8 mouse cellular contexts compared by ENCODE assay signal in genomic region chr4:135855536-135856222, GRCm38 (mm10). TPM values are rescaled to one million over a fixed set of nuclear protein-coding genes. Genes with fewer than 3 reads are reported as not detected.
DNase-seq lines count a peak whose midpoint lies in the region; ATAC-seq and TF ChIP-seq lines count a peak whose summit lies in the region.

Gene Srsf10, plus strand, starts transcription at chr4:135855747.

- TF ChIP-seq EP300 in MEL (IDR thresholded peaks at IDR 0.05; ENCODE audit: low read depth in 1 of 2, low read length in 2 of 2): peak in 1 of 2 experiments; percentile 54; a peak in 1 of 4 replicates
- TF ChIP-seq EP300 in lung, postnatal 0 days (IDR thresholded peaks at IDR 0.05): peak; percentile 49; the same call in 1 of the 2 replicates

- TF ChIP-seq POLR2A in MEL (IDR thresholded peaks at IDR 0.05; ENCODE audit: control insufficient read depth in 1 of 2, insufficient read depth in 1 of 2, low read depth in 1 of 2, low read length in 2 of 2, poor library complexity in 1 of 2): peak; percentile 81 to 87; a peak in 3 of 4 replicates
- TF ChIP-seq POLR2A in cerebellum, adult 2 months (IDR thresholded peaks at IDR 0.05; ENCODE audit: borderline replicate concordance, insufficient read depth, low read length): peak; percentile 67

- whole genome bisulfite sequencing in cerebellum, adult 2 months: under 1% methylated on average over 67 of the region's 67 CpGs
- 0% methylated on average over 56 of the region's 67 CpGs for WGBS in lung, postnatal 0 days

- H3K36me3 ChIP-seq in MEL (ENCODE audit: control insufficient read depth in 1 of 2, insufficient read depth in 2 of 2, low read length in 2 of 2): peaks cover 12 to 47% of the 10 kb centered on the region in 2 experiments
- H3K36me3 ChIP-seq in lung, postnatal 0 days (ENCODE audit: insufficient read depth, low read length): 0 out of 2 replicates have a peak, but pooled peaks cover 4% of the 10 kb centered on the region

- peak within 1 kb of the TSS; percentile 65 for H3K4me2 ChIP-seq in lung, postnatal 0 days (replicated peaks; ENCODE audit: low read depth, low read length)

- DNase-seq in MEL (ENCODE audit: low read depth, low spot score): peak; percentile 98
- DNase-seq in cerebellum, adult 2 months: peak; percentile 95 to 97
- peak; percentile 99 for DNase-seq in forelimb bud, embryonic 11.5 days (ENCODE audit: low read depth, low spot score)
- DNase-seq in layer of hippocampus, adult 9-11 months: peak; percentile 96
- DNase-seq in lung, postnatal 0 days (ENCODE audit: low spot score): peak; percentile 99
- peak; percentile 89 for DNase-seq in ovary, postnatal 14 days (ENCODE audit: low spot score)
- DNase-seq in thymus, postnatal 14 days: peak; percentile 98

- no peaks in the 10 kb centered on the region for H3K9me3 ChIP-seq in MEL (replicated peaks; ENCODE audit: insufficient read depth, low read length)
- no peaks in the 10 kb centered on the region for H3K9me3 ChIP-seq in lung, postnatal 0 days (ENCODE audit: low read length)

- H3K4me1 ChIP-seq in MEL (ENCODE audit: control insufficient read depth in 1 of 2, insufficient read depth in 2 of 2, low read length in 2 of 2): peaks cover 12 to 36% of the 10 kb centered on the region in 2 experiments
- peaks cover 3% of the 10 kb centered on the region for H3K4me1 ChIP-seq in cerebellum, adult 2 months (ENCODE audit: control insufficient read depth, insufficient read depth, low read length)
- peaks cover 6% of the 10 kb centered on the region for H3K4me1 ChIP-seq in lung, postnatal 0 days (ENCODE audit: insufficient read depth, low read depth, low read length)

- H3K4me3 ChIP-seq in MEL (ENCODE audit: control insufficient read depth in 1 of 2, insufficient read depth in 1 of 2, low read depth in 2 of 2, low read length in 2 of 2): peak within 1 kb of the TSS; percentile 94 to 99
- H3K4me3 ChIP-seq in cerebellum, adult 2 months (replicated peaks; ENCODE audit: insufficient read depth, low read depth, low read length): peak within 1 kb of the TSS; percentile 92
- peak within 1 kb of the TSS; percentile 95 for H3K4me3 ChIP-seq in lung, postnatal 0 days (ENCODE audit: low read depth, low read length)

- H3K9ac ChIP-seq in MEL (ENCODE audit: control insufficient read depth, low read depth, low read length, poor library complexity, severe bottlenecking): peak within 1 kb of the TSS; percentile 99
- H3K9ac ChIP-seq in lung, postnatal 0 days (replicated peaks; ENCODE audit: low read depth): peak within 1 kb of the TSS; percentile 76

- H3K27me3 ChIP-seq in MEL (ENCODE audit: control insufficient read depth in 1 of 2, insufficient read depth in 2 of 2, low read length in 2 of 2): no peaks in the 10 kb centered on the region
- no peaks in the 10 kb centered on the region for H3K27me3 ChIP-seq in cerebellum, adult 2 months (ENCODE audit: control insufficient read depth, insufficient read depth, low read length)
- no peaks in the 10 kb centered on the region for H3K27me3 ChIP-seq in lung, postnatal 0 days (replicated peaks; ENCODE audit: insufficient read depth, low read length)

- TF ChIP-seq RAD21 in MEL (IDR thresholded peaks at IDR 0.05; ENCODE audit: low read depth, low read length): no peak

- no peak for TF ChIP-seq CTCF in MEL (IDR thresholded peaks at IDR 0.05 in 2 of 3, conservative IDR thresholded peaks at IDR 0.05 in 1 of 3; ENCODE audit: control insufficient read depth in 1 of 3, insufficient read depth in 1 of 3, low read depth in 2 of 3, low read length in 3 of 3, poor library complexity in 1 of 3, severe bottlenecking in 1 of 3)
- no peak for TF ChIP-seq CTCF in cerebellum, adult 2 months (IDR thresholded peaks at IDR 0.05; ENCODE audit: borderline replicate concordance, insufficient read depth, low read depth, low read length)
- no peak for TF ChIP-seq CTCF in lung, postnatal 0 days (IDR thresholded peaks at IDR 0.05)

- peak within 1 kb of the TSS; percentile 86 for H3K27ac ChIP-seq in MEL (ENCODE audit: control insufficient read depth, low read depth, low read length)
- H3K27ac ChIP-seq in cerebellum, adult 2 months (ENCODE audit: insufficient read depth, low read length): peak within 1 kb of the TSS; percentile 90
- peak within 1 kb of the TSS; percentile 97 for H3K27ac ChIP-seq in lung, postnatal 0 days (ENCODE audit: low read length)

- ATAC-seq in hematopoietic stem cell, adult 5-6 weeks (replicated peaks in 1 of 2; ENCODE audit: insufficient read depth in 1 of 2, low FRiP score in 2 of 2, low TSS enrichment in 1 of 2, low read depth in 1 of 2, poor library complexity in 2 of 2, severe bottlenecking in 2 of 2): peak; percentile 74 to 81
- peak; percentile 98 for ATAC-seq in lung, postnatal 0 days

- H3K79me2 ChIP-seq in MEL (ENCODE audit: control insufficient read depth, insufficient read depth, low read length, poor library complexity): peaks cover 42% of the 10 kb centered on the region

TF ChIP-seq in MEL, 35 proteins besides CTCF, POLR2A, EP300 and RAD21:
- TF ChIP-seq POLR2AphosphoS2 (IDR thresholded peaks at IDR 0.05; ENCODE audit: low read length) (peak; percentile 71; the same call in 1 of the 2 replicates), POLR2AphosphoS5 (IDR thresholded peaks at IDR 0.05; ENCODE audit: borderline replicate concordance, low read depth, low read length) (no peak), MEF2A (IDR thresholded peaks at IDR 0.05; ENCODE audit: extremely low read depth, insufficient replicate concordance, low read depth, low read length, poor library complexity, severe bottlenecking) (no peak), MAX (IDR thresholded peaks at IDR 0.05; ENCODE audit: low read length) (peak; percentile 79), USF1 (IDR thresholded peaks at IDR 0.05; ENCODE audit: low read depth, low read length) (no peak), E2F4 (IDR thresholded peaks at IDR 0.05; ENCODE audit: borderline replicate concordance, low read depth, low read length) (peak; percentile 91), ZC3H11A (IDR thresholded peaks at IDR 0.05; ENCODE audit: low read depth, low read length) (no peak), MAZ (IDR thresholded peaks at IDR 0.05; ENCODE audit: low read depth, low read length) (peak; percentile 94; the same call in 1 of the 2 replicates), UBTF (IDR thresholded peaks at IDR 0.05; ENCODE audit: borderline replicate concordance, insufficient read depth, low read depth, low read length) (no peak), CHD1 (IDR thresholded peaks at IDR 0.05; ENCODE audit: low read depth, low read length) (no peak), ZNF384 (IDR thresholded peaks at IDR 0.05; ENCODE audit: low read depth, low read length) (no peak), ELF1 (IDR thresholded peaks at IDR 0.05; ENCODE audit: low read depth, low read length) (no peak), SIN3A (IDR thresholded peaks at IDR 0.05; ENCODE audit: low read length) (peak; percentile 84), KAT2A (conservative IDR thresholded peaks at IDR 0.05; ENCODE audit: low read depth, low read length) (no peak; the same call in 1 of the 2 replicates), ZMIZ1 (IDR thresholded peaks at IDR 0.05; ENCODE audit: low read depth, low read length) (no peak), TCF12 (IDR thresholded peaks at IDR 0.05; ENCODE audit: low read depth, low read length) (peak; percentile 26; the same call in 1 of the 2 replicates), GABPA (IDR thresholded peaks at IDR 0.05; ENCODE audit: low read depth, low read length) (no peak), RCOR1 (IDR thresholded peaks at IDR 0.05; ENCODE audit: low read depth, low read length) (peak; percentile 92), SMC3 (IDR thresholded peaks at IDR 0.05; ENCODE audit: low read depth, low read length) (no peak), JUND (IDR thresholded peaks at IDR 0.05; ENCODE audit: low read depth, low read length) (no peak), MYB (IDR thresholded peaks at IDR 0.05; ENCODE audit: low read depth, low read length) (no peak), HCFC1 (IDR thresholded peaks at IDR 0.05; ENCODE audit: low read depth, low read length) (peak; percentile 79), MAFK (IDR thresholded peaks at IDR 0.05; ENCODE audit: borderline replicate concordance, low read depth, low read length) (no peak), ZKSCAN1 (IDR thresholded peaks at IDR 0.05; ENCODE audit: low read depth, low read length) (no peak), NRF1 (IDR thresholded peaks at IDR 0.05; ENCODE audit: insufficient read depth, low read depth, low read length, poor library complexity, severe bottlenecking) (peak; percentile 75), ETS1 (IDR thresholded peaks at IDR 0.05; ENCODE audit: low read depth, low read length) (peak; percentile 68; the same call in 1 of the 2 replicates), GATA1 (IDR thresholded peaks at IDR 0.05; ENCODE audit: low read depth, low read length) (peak; percentile 65), MYC (IDR thresholded peaks at IDR 0.05; ENCODE audit: low read depth, low read length) (peak; percentile 73; the same call in 1 of the 2 replicates), NELFE (IDR thresholded peaks at IDR 0.05; ENCODE audit: low read depth, low read length) (peak; percentile 72), TAL1 (IDR thresholded peaks at IDR 0.05; ENCODE audit: low read length) (no peak), USF2 (IDR thresholded peaks at IDR 0.05; ENCODE audit: borderline replicate concordance in 1 of 2, insufficient read depth in 1 of 2, low read depth in 1 of 2, low read length in 2 of 2) (no peak), CHD2 (IDR thresholded peaks at IDR 0.05; ENCODE audit: low read length) (peak; percentile 94), TBP (IDR thresholded peaks at IDR 0.05; ENCODE audit: low read depth, low read length) (peak; percentile 73), MXI1 (IDR thresholded peaks at IDR 0.05; ENCODE audit: low read depth, low read length) (peak; percentile 76; the same call in 1 of the 2 replicates), BHLHE40 (IDR thresholded peaks at IDR 0.05; ENCODE audit: borderline replicate concordance, low read depth, low read length) (0 out of 2 replicates have a peak, but pooled peaks have one; percentile 24)

RNA-seq across cellular contexts. Expression of gene Srsf10, which starts in this region (rescaled TPM):
- total RNA-seq in MEL (2012; rRNA removed): 129 and 142 TPM in 2 replicates
- polyA plus RNA-seq in MEL (2012; ENCODE audit: insufficient read depth in 1 of 2, insufficient read length in 2 of 2, low read depth in 1 of 2, low replicate concordance in 2 of 2, missing spikeins in 1 of 2): 100 to 1,000 TPM; 222 to 361 TPM
- polyA plus RNA-seq in cerebellum, adult 2 months (2012; rRNA removed): 54.7 and 61.5 TPM in 2 replicates
- total RNA-seq in hematopoietic stem cell, adult 5-6 weeks (2017): 246 and 267 TPM in 2 replicates
- polyA plus RNA-seq in lung, postnatal 0 days (2015; fragmentation: Nextera tagmentation; extraction: Ambion mirVana): 153 and 160 TPM in 2 replicates

Comparison
In these comparisons a context has a peak if more than half of its experiments do, and no peak if none do; other contexts are left out.
1. Peak in every context shown above with its lines: DNase-seq, ATAC-seq, H3K4me3 ChIP-seq and H3K27ac ChIP-seq.